Mouse (Mus musculus): ENCODE results near the gene Kif2a. TPM values are rescaled to one million over a fixed set of nuclear protein-coding genes. Genes with fewer than 3 reads are reported as not detected.
A peak's percentile ranks its signal among the peaks of the same experiment; 100 is the strongest.

The Kif2a gene
- polyA plus RNA-seq, 1 experiment from 2014 or later, result 50.5 TPM

- Histone ChIP-seq H3K27me3 (ENCODE audit: control insufficient read depth, insufficient read depth, low read length) (no peaks in the 10 kb centered on the region), H3K27ac (replicated peaks; ENCODE audit: low read depth, low read length) (no peak overlapping the region), H3K9me3 (ENCODE audit: control insufficient read depth, low read length) (no peaks in the 10 kb centered on the region), H3K4me2 (ENCODE audit: low read length) (peak overlapping the region; percentile 69), H3K9ac (replicated peaks; ENCODE audit: low read length) (peak overlapping the region; percentile 80; the same call in 1 of the 2 replicates), H3K4me1 (ENCODE audit: control insufficient read depth, insufficient read depth, low read length) (peaks cover 6% of the 10 kb centered on the region), H3K4me3 (replicated peaks; ENCODE audit: low read depth, low read length) (peak overlapping the region; percentile 71), H3K36me3 (ENCODE audit: control insufficient read depth, insufficient read depth, low read length) (peaks cover 29% of the 10 kb centered on the region)
- ATAC-seq (ENCODE audit: low FRiP score, low TSS enrichment) (no peak), DNase-seq (no peak)
- WGBS, result 7% methylated on average over 6 of the region's 6 CpGs
These were observed 74.3 kb downstream of the Kif2a start for GRCm38 (mm10) chr13:106947583-106947982.

GRCm38 (mm10) chr13:106946594-106947540, 75.1 kb downstream of the Kif2a start, which contains the start of gene Dimt1:
TSS of gene Dimt1 (plus strand) at chr13:106947127.
- Histone ChIP-seq H3K9me3 (ENCODE audit: control insufficient read depth, low read length) (no peaks in the 10 kb centered on the region), H3K27ac (replicated peaks; ENCODE audit: low read depth, low read length) (peak within 1 kb of the TSS; percentile 71), H3K4me3 (replicated peaks; ENCODE audit: low read depth, low read length) (peak within 1 kb of the TSS; percentile 71), H3K36me3 (ENCODE audit: control insufficient read depth, insufficient read depth, low read length) (peaks cover 21% of the 10 kb centered on the region), H3K9ac (replicated peaks; ENCODE audit: low read length) (peak within 1 kb of the TSS; percentile 80), H3K4me1 (ENCODE audit: control insufficient read depth, insufficient read depth, low read length) (peaks cover 6% of the 10 kb centered on the region), H3K4me2 (ENCODE audit: low read length) (peak within 1 kb of the TSS; percentile 69), H3K27me3 (ENCODE audit: control insufficient read depth, insufficient read depth, low read length) (no peaks in the 10 kb centered on the region)
- peak; percentile 96 for DNase-seq
- WGBS, result under 1% methylated on average over 68 of the region's 68 CpGs
- peak; percentile 99 for ATAC-seq (ENCODE audit: low FRiP score, low TSS enrichment)

GRCm38 (mm10) chr13:106945518-106945917, 76.4 kb downstream of the Kif2a start:
- no peaks in the 10 kb centered on the region for H3K27me3 ChIP-seq (ENCODE audit: control insufficient read depth, insufficient read depth, low read length)
- H3K36me3 ChIP-seq (ENCODE audit: control insufficient read depth, insufficient read depth, low read length), result peaks cover 11% of the 10 kb centered on the region
- H3K4me2 ChIP-seq (ENCODE audit: low read length), result no peak overlapping the region
- H3K4me1 ChIP-seq (ENCODE audit: control insufficient read depth, insufficient read depth, low read length), result peaks cover 6% of the 10 kb centered on the region
- no peak overlapping the region for H3K9ac ChIP-seq (replicated peaks; ENCODE audit: low read length)
- no peak for DNase-seq
- no peak overlapping the region for H3K27ac ChIP-seq (replicated peaks; ENCODE audit: low read depth, low read length)
- no peaks in the 10 kb centered on the region for H3K9me3 ChIP-seq (ENCODE audit: control insufficient read depth, low read length)
- ATAC-seq (ENCODE audit: low FRiP score, low TSS enrichment), result no peak
- no peak overlapping the region for H3K4me3 ChIP-seq (replicated peaks; ENCODE audit: low read depth, low read length)
- 85% methylated on average over 9 of the region's 9 CpGs for WGBS

- Histone ChIP-seq H3K4me1 (ENCODE audit: control insufficient read depth, insufficient read depth, low read length) (peaks cover 2% of the 10 kb centered on the region), H3K27me3 (ENCODE audit: control insufficient read depth, insufficient read depth, low read length) (no peaks in the 10 kb centered on the region), H3K27ac (replicated peaks; ENCODE audit: low read depth, low read length) (no peak overlapping the region), H3K9ac (replicated peaks; ENCODE audit: low read length) (no peak overlapping the region), H3K4me3 (replicated peaks; ENCODE audit: low read depth, low read length) (no peak overlapping the region), H3K9me3 (ENCODE audit: control insufficient read depth, low read length) (no peaks in the 10 kb centered on the region), H3K36me3 (ENCODE audit: control insufficient read depth, insufficient read depth, low read length) (no peaks in the 10 kb centered on the region), H3K4me2 (ENCODE audit: low read length) (no peak overlapping the region)
- 91% methylated on average over 1 of the region's 1 CpGs for WGBS
- ATAC-seq (ENCODE audit: low FRiP score, low TSS enrichment) (no peak), DNase-seq (no peak)
These were observed 79.2 kb downstream of the Kif2a start for GRCm38 (mm10) chr13:106942721-106943120.

- H3K36me3 ChIP-seq (ENCODE audit: control insufficient read depth, insufficient read depth, low read length), result no peaks in the 10 kb centered on the region
- H3K4me1 ChIP-seq (ENCODE audit: control insufficient read depth, insufficient read depth, low read length), result no peaks in the 10 kb centered on the region
- no peak overlapping the region for H3K9ac ChIP-seq (replicated peaks; ENCODE audit: low read length)
- ATAC-seq (ENCODE audit: low FRiP score, low TSS enrichment) (no peak), DNase-seq (peak; percentile 62)
- H3K27me3 ChIP-seq (ENCODE audit: control insufficient read depth, insufficient read depth, low read length), result no peaks in the 10 kb centered on the region
- H3K9me3 ChIP-seq (ENCODE audit: control insufficient read depth, low read length), result no peaks in the 10 kb centered on the region
- H3K4me2 ChIP-seq (ENCODE audit: low read length), result peak overlapping the region; percentile 25; the same call in 1 of the 2 replicates
- H3K4me3 ChIP-seq (replicated peaks; ENCODE audit: low read depth, low read length), result 0 out of 2 replicates have a peak overlapping the region, but pooled peaks have one; percentile 10
- H3K27ac ChIP-seq (replicated peaks; ENCODE audit: low read depth, low read length), result no peak overlapping the region
- 20% methylated on average over 7 of the region's 7 CpGs for WGBS
These were observed 80.5 kb downstream of the Kif2a start for GRCm38 (mm10) chr13:106941211-106941976.

GRCm38 (mm10) chr13:106937138-106937472, 84.8 kb downstream of the Kif2a start:
- no peak overlapping the region; the same call in 1 of the 2 replicates for H3K9ac ChIP-seq (replicated peaks; ENCODE audit: low read length)
- no peaks in the 10 kb centered on the region for H3K9me3 ChIP-seq (ENCODE audit: control insufficient read depth, low read length)
- ATAC-seq (ENCODE audit: low FRiP score, low TSS enrichment) (peak; percentile 16; the same call in 1 of the 2 replicates), DNase-seq (no peak)
- peak overlapping the region; percentile 95 for H3K4me3 ChIP-seq (replicated peaks; ENCODE audit: low read depth, low read length)
- no peaks in the 10 kb centered on the region for H3K27me3 ChIP-seq (ENCODE audit: control insufficient read depth, insufficient read depth, low read length)
- H3K4me1 ChIP-seq (ENCODE audit: control insufficient read depth, insufficient read depth, low read length), result peaks cover 8% of the 10 kb centered on the region; the same call in 1 of the 2 replicates
- H3K27ac ChIP-seq (replicated peaks; ENCODE audit: low read depth, low read length), result no peak overlapping the region; the same call in 1 of the 2 replicates
- 28% methylated on average over 7 of the region's 7 CpGs for WGBS
- H3K36me3 ChIP-seq (ENCODE audit: control insufficient read depth, insufficient read depth, low read length), result no peaks in the 10 kb centered on the region
- peak overlapping the region; percentile 55 for H3K4me2 ChIP-seq (ENCODE audit: low read length)

GRCm38 (mm10) chr13:106936256-106937137, 85.4 kb downstream of the Kif2a start, which contains the start of gene Ipo11:
TSS of gene Ipo11 (minus strand) at chr13:106936958.
- WGBS, result under 1% methylated on average over 84 of the region's 84 CpGs
- Histone ChIP-seq H3K27me3 (ENCODE audit: control insufficient read depth, insufficient read depth, low read length) (no peaks in the 10 kb centered on the region), H3K4me3 (replicated peaks; ENCODE audit: low read depth, low read length) (peak within 1 kb of the TSS; percentile 95), H3K4me2 (ENCODE audit: low read length) (peak within 1 kb of the TSS; percentile 67), H3K27ac (replicated peaks; ENCODE audit: low read depth, low read length) (peak within 1 kb of the TSS; percentile 89), H3K9ac (replicated peaks; ENCODE audit: low read length) (peak within 1 kb of the TSS; percentile 84), H3K4me1 (ENCODE audit: control insufficient read depth, insufficient read depth, low read length) (peaks cover 8% of the 10 kb centered on the region; the same call in 1 of the 2 replicates), H3K9me3 (ENCODE audit: control insufficient read depth, low read length) (no peaks in the 10 kb centered on the region), H3K36me3 (ENCODE audit: control insufficient read depth, insufficient read depth, low read length) (no peaks in the 10 kb centered on the region)
- ATAC-seq (ENCODE audit: low FRiP score, low TSS enrichment) (peak; percentile 97), DNase-seq (peak; percentile 99)

- Histone ChIP-seq H3K9ac (replicated peaks; ENCODE audit: low read length) (peak overlapping the region; percentile 84), H3K4me1 (ENCODE audit: control insufficient read depth, insufficient read depth, low read length) (peaks cover 8% of the 10 kb centered on the region; the same call in 1 of the 2 replicates), H3K9me3 (ENCODE audit: control insufficient read depth, low read length) (no peaks in the 10 kb centered on the region), H3K4me3 (replicated peaks; ENCODE audit: low read depth, low read length) (peak overlapping the region; percentile 95), H3K27me3 (ENCODE audit: control insufficient read depth, insufficient read depth, low read length) (no peaks in the 10 kb centered on the region), H3K27ac (replicated peaks; ENCODE audit: low read depth, low read length) (peak overlapping the region; percentile 89), H3K36me3 (ENCODE audit: control insufficient read depth, insufficient read depth, low read length) (no peaks in the 10 kb centered on the region), H3K4me2 (ENCODE audit: low read length) (peak overlapping the region; percentile 67)
- DNase-seq (no peak), ATAC-seq (ENCODE audit: low FRiP score, low TSS enrichment) (no peak)
- WGBS, result 9% methylated on average over 9 of the region's 9 CpGs
These were observed 86.1 kb downstream of the Kif2a start for GRCm38 (mm10) chr13:106935871-106936255.

All from midbrain, embryonic 14.5 days (tissue).